Mouse (Mus musculus): ENCODE results near the gene Timp2. TPM values are rescaled to one million over a fixed set of nuclear protein-coding genes. Genes with fewer than 3 reads are reported as not detected.

Timp2 gene
- polyA plus RNA-seq, 1 experiment from 2014 or later, result 88.4 TPM

DNA sequence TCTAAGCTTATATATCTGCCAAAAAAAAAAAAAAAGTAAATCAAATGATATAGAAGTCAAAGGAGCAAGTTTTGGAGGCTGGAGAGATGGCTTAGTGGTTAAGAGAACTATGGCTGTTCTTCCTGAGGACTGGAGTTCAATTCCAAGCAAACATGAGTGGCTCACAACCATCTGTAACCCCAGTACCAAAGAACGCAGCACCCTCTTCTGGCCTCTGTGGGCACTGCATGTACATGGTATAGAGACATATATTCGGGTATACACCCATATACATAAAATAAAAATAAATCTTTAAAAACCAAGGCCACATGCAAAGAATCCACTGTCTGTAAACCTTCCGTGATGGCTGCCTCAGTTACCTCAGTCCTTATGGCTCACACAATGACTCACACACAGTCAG lies 85.7 kb downstream of the Timp2 start:
- Histone ChIP-seq H3K27ac (no peak overlapping the region), H3K9me3 (replicated peaks; ENCODE audit: low read length) (no peaks in the 10 kb centered on the region), H3K4me1 (replicated peaks; ENCODE audit: insufficient read depth, low read length) (no peaks in the 10 kb centered on the region), H3K4me2 (ENCODE audit: low read length) (no peak overlapping the region), H3K9ac (ENCODE audit: low read depth, low read length) (no peak overlapping the region), H3K36me3 (ENCODE audit: insufficient read depth, low read length) (peaks cover 68% of the 10 kb centered on the region), H3K4me3 (replicated peaks; ENCODE audit: low read depth, low read length) (no peak overlapping the region), H3K27me3 (ENCODE audit: insufficient read depth, low read length) (no peaks in the 10 kb centered on the region)
- ATAC-seq (replicated peaks; ENCODE audit: low FRiP score, low read depth), result no peak
- WGBS, result 94% methylated on average over 3 of the region's 3 CpGs
- peak; percentile 47 for TF ChIP-seq CTCF (IDR thresholded peaks at IDR 0.05; ENCODE audit: low read depth)
- no peak for DNase-seq (ENCODE audit: low spot score)

DNA sequence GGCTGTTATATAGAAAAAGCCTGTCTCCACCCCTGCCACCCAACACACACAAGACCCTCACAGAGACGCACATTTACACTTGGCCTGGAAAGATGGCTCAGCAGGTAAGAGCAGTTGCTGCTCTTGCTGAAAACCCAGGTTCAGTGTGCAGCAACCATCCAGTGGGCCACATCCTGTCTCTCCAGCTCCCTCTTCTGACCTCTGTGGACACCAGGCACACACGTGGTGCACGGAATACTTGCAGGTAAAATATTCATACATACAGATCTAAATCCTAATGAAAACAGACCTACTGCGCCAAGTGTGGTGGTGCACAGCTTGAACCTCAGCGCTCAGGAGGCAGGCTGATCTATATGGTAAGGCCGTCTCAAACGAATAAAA lies 88.9 kb downstream of the Timp2 start:
- no peaks in the 10 kb centered on the region for H3K4me1 ChIP-seq (replicated peaks; ENCODE audit: insufficient read depth, low read length)
- H3K4me3 ChIP-seq (replicated peaks; ENCODE audit: low read depth, low read length), result no peak overlapping the region
- no peak overlapping the region for H3K27ac ChIP-seq
- peak; percentile 36; the same call in 1 of the 2 replicates for TF ChIP-seq CTCF (IDR thresholded peaks at IDR 0.05; ENCODE audit: low read depth)
- no peak overlapping the region for H3K4me2 ChIP-seq (ENCODE audit: low read length)
- no peaks in the 10 kb centered on the region for H3K9me3 ChIP-seq (replicated peaks; ENCODE audit: low read length)
- DNase-seq (ENCODE audit: low spot score) (no peak), ATAC-seq (replicated peaks; ENCODE audit: low FRiP score, low read depth) (no peak)
- H3K9ac ChIP-seq (ENCODE audit: low read depth, low read length), result no peak overlapping the region
- H3K36me3 ChIP-seq (ENCODE audit: insufficient read depth, low read length), result peaks cover 67% of the 10 kb centered on the region
- 88% methylated on average over 7 of the region's 7 CpGs for WGBS
- no peaks in the 10 kb centered on the region for H3K27me3 ChIP-seq (ENCODE audit: insufficient read depth, low read length)

DNA sequence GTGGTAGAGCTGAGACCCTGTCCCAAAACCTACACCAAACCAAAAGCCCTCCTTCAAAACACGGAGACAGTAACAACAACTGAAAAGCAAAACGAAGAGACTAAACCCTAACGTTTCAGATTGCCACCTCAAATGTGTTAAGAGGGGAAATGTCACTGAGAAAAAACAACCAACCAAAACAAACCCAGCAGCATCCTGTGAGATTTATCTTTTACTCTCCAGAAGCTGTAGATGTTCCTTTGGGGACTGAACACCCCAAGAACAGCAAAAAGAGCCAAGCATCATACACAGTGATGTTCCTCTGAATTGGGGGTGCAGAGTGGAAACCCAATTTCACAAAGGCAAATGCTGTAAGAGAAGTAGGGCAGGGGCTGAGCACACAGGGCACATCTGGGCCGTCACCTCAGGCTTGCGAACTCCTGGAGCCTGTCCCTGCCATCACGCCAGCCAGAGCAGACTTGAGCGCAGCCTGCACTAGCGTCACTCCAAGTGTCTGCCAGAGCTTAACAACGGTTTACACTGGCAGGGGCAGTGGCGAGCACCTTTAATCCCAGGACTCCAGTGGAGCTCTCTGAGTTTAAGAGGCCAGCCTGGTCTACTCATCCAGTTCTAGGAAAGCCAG lies 89.4 kb downstream of the Timp2 start:
- no peak overlapping the region for H3K4me3 ChIP-seq (replicated peaks; ENCODE audit: low read depth, low read length)
- H3K9me3 ChIP-seq (replicated peaks; ENCODE audit: low read length), result no peaks in the 10 kb centered on the region
- no peaks in the 10 kb centered on the region for H3K4me1 ChIP-seq (replicated peaks; ENCODE audit: insufficient read depth, low read length)
- 78% methylated on average over 10 of the region's 10 CpGs for WGBS
- peaks cover 71% of the 10 kb centered on the region for H3K36me3 ChIP-seq (ENCODE audit: insufficient read depth, low read length)
- no peak overlapping the region for H3K27ac ChIP-seq
- H3K4me2 ChIP-seq (ENCODE audit: low read length), result no peak overlapping the region
- DNase-seq (ENCODE audit: low spot score) (no peak), ATAC-seq (replicated peaks; ENCODE audit: low FRiP score, low read depth) (no peak)
- H3K27me3 ChIP-seq (ENCODE audit: insufficient read depth, low read length), result no peaks in the 10 kb centered on the region
- no peak overlapping the region for H3K9ac ChIP-seq (ENCODE audit: low read depth, low read length)
- TF ChIP-seq CTCF (IDR thresholded peaks at IDR 0.05; ENCODE audit: low read depth), result no peak

DNA sequence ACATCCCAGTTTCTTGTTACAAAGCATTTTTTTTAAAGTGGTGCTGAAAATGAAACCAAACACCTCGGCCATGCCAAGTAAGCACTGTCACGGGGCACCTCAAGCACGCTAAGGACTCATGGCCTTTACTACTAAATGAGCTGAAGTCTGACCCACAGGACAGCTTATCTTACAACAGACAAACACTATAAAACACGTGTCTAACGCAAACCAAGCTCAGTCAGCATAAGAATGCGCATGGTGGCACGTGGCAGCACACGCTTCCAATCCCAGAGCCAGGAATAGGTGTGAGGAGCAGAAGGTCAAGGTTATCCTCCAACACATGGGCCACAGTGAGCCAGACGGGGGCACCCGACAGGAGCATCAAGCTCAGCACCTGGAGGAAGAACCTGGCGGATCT lies 89.9 kb downstream of the Timp2 start:
- DNase-seq (ENCODE audit: low spot score) (no peak), ATAC-seq (replicated peaks; ENCODE audit: low FRiP score, low read depth) (no peak)
- no peak for TF ChIP-seq CTCF (IDR thresholded peaks at IDR 0.05; ENCODE audit: low read depth)
- H3K27me3 ChIP-seq (ENCODE audit: insufficient read depth, low read length), result no peaks in the 10 kb centered on the region
- H3K36me3 ChIP-seq (ENCODE audit: insufficient read depth, low read length), result peaks cover 76% of the 10 kb centered on the region
- H3K9ac ChIP-seq (ENCODE audit: low read depth, low read length), result no peak overlapping the region
- no peaks in the 10 kb centered on the region for H3K9me3 ChIP-seq (replicated peaks; ENCODE audit: low read length)
- H3K4me1 ChIP-seq (replicated peaks; ENCODE audit: insufficient read depth, low read length), result no peaks in the 10 kb centered on the region
- WGBS, result 60% methylated on average over 11 of the region's 11 CpGs
- H3K4me3 ChIP-seq (replicated peaks; ENCODE audit: low read depth, low read length), result no peak overlapping the region
- H3K27ac ChIP-seq, result no peak overlapping the region
- H3K4me2 ChIP-seq (ENCODE audit: low read length), result no peak overlapping the region

DNA sequence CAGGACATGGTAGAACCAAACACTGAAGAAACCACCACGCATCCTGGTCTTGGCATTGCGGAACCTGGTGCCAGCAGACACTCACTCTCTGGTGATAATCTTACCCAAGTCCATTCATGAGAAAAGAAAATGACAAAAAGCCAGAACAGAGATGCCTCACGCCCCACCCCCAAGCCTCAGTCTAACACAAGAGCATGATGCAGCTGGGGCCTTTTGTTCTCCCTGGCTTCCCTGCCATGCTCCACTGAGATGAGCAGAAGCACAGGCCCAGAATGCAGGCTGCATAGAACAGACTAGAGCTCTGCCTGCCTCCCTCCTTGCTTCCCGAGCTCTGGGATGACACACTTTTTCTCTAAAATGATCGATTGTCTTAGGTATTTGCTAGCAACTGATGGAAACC lies 92.4 kb downstream of the Timp2 start:
- Histone ChIP-seq H3K27me3 (ENCODE audit: insufficient read depth, low read length) (no peaks in the 10 kb centered on the region), H3K4me3 (replicated peaks; ENCODE audit: low read depth, low read length) (no peak overlapping the region), H3K9me3 (replicated peaks; ENCODE audit: low read length) (no peaks in the 10 kb centered on the region), H3K36me3 (ENCODE audit: insufficient read depth, low read length) (peaks cover 83% of the 10 kb centered on the region), H3K27ac (no peak overlapping the region), H3K4me2 (ENCODE audit: low read length) (no peak overlapping the region), H3K4me1 (replicated peaks; ENCODE audit: insufficient read depth, low read length) (no peaks in the 10 kb centered on the region), H3K9ac (ENCODE audit: low read depth, low read length) (no peak overlapping the region)
- no peak for TF ChIP-seq CTCF (IDR thresholded peaks at IDR 0.05; ENCODE audit: low read depth)
- WGBS, result 91% methylated on average over 5 of the region's 5 CpGs
- no peak for ATAC-seq (replicated peaks; ENCODE audit: low FRiP score, low read depth)
- DNase-seq (ENCODE audit: low spot score), result no peak

DNA sequence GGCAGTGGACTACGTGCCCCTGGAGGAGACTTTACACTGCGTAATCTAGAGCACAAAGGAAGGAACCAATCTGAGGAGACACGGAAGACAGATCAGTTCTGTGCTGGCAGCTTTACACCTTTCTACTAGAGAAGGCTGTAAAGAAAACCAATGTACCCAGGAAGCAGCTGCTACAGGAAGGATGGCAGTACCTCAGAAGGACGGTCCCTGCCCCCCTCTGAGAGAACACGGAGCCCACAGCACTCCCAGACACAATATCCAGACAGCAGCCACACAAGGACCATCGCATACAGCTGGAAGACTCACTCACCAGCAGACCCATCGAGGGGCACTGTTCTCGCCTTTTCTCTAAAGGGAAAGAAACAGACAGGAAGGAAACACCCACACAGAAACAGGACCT lies 95.5 kb downstream of the Timp2 start:
- no peak overlapping the region for H3K27ac ChIP-seq
- WGBS, result 77% methylated on average over 8 of the region's 8 CpGs
- no peak overlapping the region for H3K9ac ChIP-seq (ENCODE audit: low read depth, low read length)
- TF ChIP-seq CTCF (IDR thresholded peaks at IDR 0.05; ENCODE audit: low read depth), result no peak
- ATAC-seq (replicated peaks; ENCODE audit: low FRiP score, low read depth) (no peak), DNase-seq (ENCODE audit: low spot score) (no peak)
- H3K9me3 ChIP-seq (replicated peaks; ENCODE audit: low read length), result no peaks in the 10 kb centered on the region
- H3K4me3 ChIP-seq (replicated peaks; ENCODE audit: low read depth, low read length), result no peak overlapping the region
- H3K4me2 ChIP-seq (ENCODE audit: low read length), result no peak overlapping the region
- H3K27me3 ChIP-seq (ENCODE audit: insufficient read depth, low read length), result no peaks in the 10 kb centered on the region
- peaks cover 63% of the 10 kb centered on the region for H3K36me3 ChIP-seq (ENCODE audit: insufficient read depth, low read length)
- H3K4me1 ChIP-seq (replicated peaks; ENCODE audit: insufficient read depth, low read length), result no peaks in the 10 kb centered on the region

DNA sequence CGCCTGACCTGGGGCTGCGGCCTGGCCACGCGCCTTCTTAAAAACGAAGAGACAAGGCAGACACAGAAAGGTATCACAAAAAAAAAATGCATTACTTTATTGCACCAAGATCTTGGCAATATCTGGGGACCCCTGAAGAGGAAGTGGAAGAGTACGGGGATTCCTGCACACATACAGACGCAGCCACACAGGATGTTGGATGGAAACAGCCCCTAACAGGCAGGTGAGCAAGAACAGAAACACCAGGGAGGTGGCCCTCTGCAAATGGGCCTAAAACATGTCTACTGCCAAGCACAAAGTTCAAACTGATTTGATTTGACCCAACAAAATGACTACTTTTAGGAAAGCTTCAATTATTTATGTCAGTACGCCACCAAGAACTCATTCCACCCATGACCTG lies 96.0 kb downstream of the Timp2 start:
- no peak for DNase-seq (ENCODE audit: low spot score)
- no peak overlapping the region for H3K4me2 ChIP-seq (ENCODE audit: low read length)
- 93% methylated on average over 8 of the region's 8 CpGs for WGBS

More for the DNA sequence above, 96.0 kb downstream of the Timp2 start:
- Histone ChIP-seq H3K27me3 (ENCODE audit: insufficient read depth, low read length) (no peaks in the 10 kb centered on the region), H3K9me3 (replicated peaks; ENCODE audit: low read length) (no peaks in the 10 kb centered on the region), H3K9ac (ENCODE audit: low read depth, low read length) (no peak overlapping the region), H3K27ac (no peak overlapping the region), H3K36me3 (ENCODE audit: insufficient read depth, low read length) (peaks cover 58% of the 10 kb centered on the region), H3K4me3 (replicated peaks; ENCODE audit: low read depth, low read length) (no peak overlapping the region), H3K4me1 (replicated peaks; ENCODE audit: insufficient read depth, low read length) (no peaks in the 10 kb centered on the region; the same call in 1 of the 2 replicates)
- no peak for ATAC-seq (replicated peaks; ENCODE audit: low FRiP score, low read depth)
- no peak for TF ChIP-seq CTCF (IDR thresholded peaks at IDR 0.05; ENCODE audit: low read depth)
